In genomic region chr1:179061759-179062168, GRCm38 (mm10) we compare ENCODE assay signal across 9 mouse cellular contexts.
DNase-seq lines count a peak whose midpoint lies in the region; ATAC-seq and TF ChIP-seq lines count a peak whose summit lies in the region.
"Had no signal": no experiment of that assay in that cellular context is flagged by ENCODE, and none has a peak within 500 bp of the region (broad histone marks: within the 10 kb centered on the region; RNA-seq: fewer than 3 reads in every experiment).

No protein-coding gene starts in this region.

- H3K4me1 ChIP-seq in intestine, postnatal 0 days (replicated peaks; ENCODE audit: control insufficient read depth, insufficient read depth, low read length), result no peaks in the 10 kb centered on the region
- peaks cover 19% of the 10 kb centered on the region for H3K4me1 ChIP-seq in liver, embryonic 16.5 days (ENCODE audit: control insufficient read depth, low read depth, low read length)
- H3K4me1 ChIP-seq in neural tube, embryonic 15.5 days, result peaks cover 31% of the 10 kb centered on the region

- ATAC-seq in granulocyte monocyte progenitor cell, adult 5-6 weeks (replicated peaks; ENCODE audit: poor library complexity, severe bottlenecking), result 0 out of 2 replicates have a peak, but pooled peaks have one; percentile 6
- ATAC-seq in intestine, postnatal 0 days, result 0 out of 2 replicates have a peak, but pooled peaks have one; percentile 25
- ATAC-seq in liver, embryonic 16.5 days (ENCODE audit: low read depth), result peak; percentile 58
- ATAC-seq in neural tube, embryonic 15.5 days (ENCODE audit: low FRiP score), result no peak

- 30% methylated on average over 9 of the region's 9 CpGs for WGBS in intestine, postnatal 0 days
- WGBS in liver, embryonic 16.5 days (ENCODE audit: insufficient replicate concordance), result 20% methylated on average over 9 of the region's 9 CpGs
- 15% methylated on average over 9 of the region's 9 CpGs for WGBS in neural tube, embryonic 15.5 days

- no peak overlapping the region for H3K27ac ChIP-seq in left cerebral cortex, adult 2 months
- no peak overlapping the region for H3K27ac ChIP-seq in intestine, postnatal 0 days (ENCODE audit: low read depth, low read length)
- H3K27ac ChIP-seq in liver, embryonic 16.5 days (ENCODE audit: low read length), result no peak overlapping the region
- H3K27ac ChIP-seq in neural tube, embryonic 15.5 days (replicated peaks), result peak overlapping the region; percentile 30; the same call in 1 of the 2 replicates

- no peaks in the 10 kb centered on the region for H3K9me3 ChIP-seq in intestine, postnatal 0 days (ENCODE audit: control insufficient read depth)
- no peaks in the 10 kb centered on the region for H3K9me3 ChIP-seq in liver, embryonic 16.5 days (replicated peaks; ENCODE audit: control insufficient read depth, low read length)
- H3K9me3 ChIP-seq in neural tube, embryonic 15.5 days (replicated peaks), result no peaks in the 10 kb centered on the region

- no peaks in the 10 kb centered on the region for H3K36me3 ChIP-seq in intestine, postnatal 0 days (ENCODE audit: control insufficient read depth, insufficient read depth)
- H3K36me3 ChIP-seq in liver, embryonic 16.5 days (ENCODE audit: control insufficient read depth, insufficient read depth), result no peaks in the 10 kb centered on the region
- H3K36me3 ChIP-seq in neural tube, embryonic 15.5 days, result no peaks in the 10 kb centered on the region

- DNase-seq in left cerebral cortex, postnatal 14 days (ENCODE audit: low spot score in 2 of 2), result peak; percentile 18 to 41
- no peak for DNase-seq in left cerebral cortex, adult 2 months (ENCODE audit: extremely low spot score in 1 of 2, low spot score in 2 of 2)
- DNase-seq in cerebellum, postnatal 14 days, result peak; percentile 66 to 75
- DNase-seq in layer of hippocampus, postnatal 14 days (ENCODE audit: low spot score in 2 of 2), result no peak

- no peak overlapping the region for H3K4me3 ChIP-seq in left cerebral cortex, adult 2 months
- no peak overlapping the region for H3K4me3 ChIP-seq in intestine, postnatal 0 days (ENCODE audit: low read depth, low read length)
- H3K4me3 ChIP-seq in liver, embryonic 16.5 days (ENCODE audit: low read depth, low read length), result no peak overlapping the region
- H3K4me3 ChIP-seq in neural tube, embryonic 15.5 days (replicated peaks), result no peak overlapping the region

- TF ChIP-seq CTCF in left cerebral cortex, adult 2 months (IDR thresholded peaks at IDR 0.05), result no peak
- TF ChIP-seq CTCF in intestine, postnatal 0 days (IDR thresholded peaks at IDR 0.05; ENCODE audit: low read depth), result no peak

- no peaks in the 10 kb centered on the region for H3K27me3 ChIP-seq in intestine, postnatal 0 days (replicated peaks; ENCODE audit: control insufficient read depth, insufficient read depth, low read length)
- H3K27me3 ChIP-seq in liver, embryonic 16.5 days (ENCODE audit: control insufficient read depth, insufficient read depth, low read depth, low read length), result no peaks in the 10 kb centered on the region
- H3K27me3 ChIP-seq in neural tube, embryonic 15.5 days (replicated peaks), result no peaks in the 10 kb centered on the region
- H3K27me3 ChIP-seq: CH12.LX had no signal

- no peak overlapping the region for H3K9ac ChIP-seq in intestine, postnatal 0 days (ENCODE audit: low read depth, low read length)
- no peak overlapping the region for H3K9ac ChIP-seq in liver, embryonic 16.5 days (ENCODE audit: low read depth, low read length)
- H3K9ac ChIP-seq in neural tube, embryonic 15.5 days (replicated peaks), result no peak overlapping the region

- intact Hi-C loops in left cerebral cortex, postnatal 14 days (cut with DNase I), result no loop called here
- intact Hi-C loops in left cerebral cortex, adult 2 months (cut with DNase I), result no loop called here

- no peak overlapping the region for H3K4me2 ChIP-seq in intestine, postnatal 0 days (replicated peaks; ENCODE audit: low read depth)
- peak overlapping the region; percentile 6 for H3K4me2 ChIP-seq in liver, embryonic 16.5 days (ENCODE audit: low read depth, low read length)
- H3K4me2 ChIP-seq in neural tube, embryonic 15.5 days, result no peak overlapping the region

Comparison
In these comparisons a context has a peak if more than half of its experiments do, and no peak if none do; other contexts are left out.
1. DNase-seq: peak in left cerebral cortex, postnatal 14 days (2 of 2) and cerebellum, postnatal 14 days (2 of 2); none in left cerebral cortex, adult 2 months (0 of 2) and layer of hippocampus, postnatal 14 days (0 of 2).